Mouse (Mus musculus): ENCODE measurements at regions not wholly inside any gene's neighbourhood (a gene's known extent, or its start where the extent isn't known, plus 50 kb on each side); places are given as distances from the start of the nearest gene placed in this dataset.

DNA sequence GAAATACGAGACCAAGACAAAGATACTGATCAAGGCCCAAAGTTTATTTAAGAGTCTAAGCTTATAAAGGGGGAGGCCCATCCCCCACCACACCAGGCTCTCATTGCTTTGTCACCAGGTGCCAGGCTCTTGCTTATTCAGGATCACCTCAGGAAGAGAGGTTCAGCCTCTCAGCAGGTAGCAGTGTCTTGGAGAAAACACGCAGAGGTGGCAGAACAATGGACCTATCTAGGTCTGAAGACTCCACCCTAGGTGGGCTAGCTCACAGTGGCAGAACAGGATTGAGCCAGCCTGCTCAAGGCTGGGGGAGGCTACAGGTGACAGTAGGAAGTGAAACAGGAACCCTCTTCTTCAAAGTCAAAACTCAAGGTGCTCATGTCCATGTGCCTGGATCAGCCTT, 174.9 kb downstream of the Rps24 start:
- Histone ChIP-seq H3K4me1 (ENCODE audit: insufficient read depth, low read length) (no peaks in the 10 kb centered on the region), H3K9ac (replicated peaks; ENCODE audit: low read length, poor library complexity, severe bottlenecking) (no peak overlapping the region), H3K36me3 (ENCODE audit: insufficient read depth, low read length) (no peaks in the 10 kb centered on the region), H3K9me3 (ENCODE audit: low read length) (no peaks in the 10 kb centered on the region), H3K27me3 (ENCODE audit: insufficient read depth, low read length) (no peaks in the 10 kb centered on the region), H3K4me3 (ENCODE audit: low read depth, low read length) (no peak overlapping the region), H3K4me2 (ENCODE audit: low read depth, low read length, poor library complexity, severe bottlenecking) (no peak overlapping the region), H3K27ac (ENCODE audit: low read depth, low read length) (no peak overlapping the region)
- no peak for TF ChIP-seq CTCF (IDR thresholded peaks at IDR 0.05)
- DNase-seq (ENCODE audit: low spot score) (no peak), ATAC-seq (ENCODE audit: low FRiP score) (no peak)
- WGBS: 86% methylated on average over 2 of the region's 2 CpGs

- DNase-seq (ENCODE audit: low spot score): no peak
- Histone ChIP-seq H3K27ac (ENCODE audit: low read depth, low read length) (no peak overlapping the region), H3K27me3 (ENCODE audit: insufficient read depth, low read length) (no peaks in the 10 kb centered on the region), H3K4me3 (ENCODE audit: low read depth, low read length) (no peak overlapping the region), H3K36me3 (ENCODE audit: insufficient read depth, low read length) (no peaks in the 10 kb centered on the region), H3K9ac (replicated peaks; ENCODE audit: low read length, poor library complexity, severe bottlenecking) (no peak overlapping the region), H3K4me2 (ENCODE audit: low read depth, low read length, poor library complexity, severe bottlenecking) (no peak overlapping the region), H3K9me3 (ENCODE audit: low read length) (no peaks in the 10 kb centered on the region), H3K4me1 (ENCODE audit: insufficient read depth, low read length) (no peaks in the 10 kb centered on the region)
- ATAC-seq (ENCODE audit: low FRiP score): no peak
- TF ChIP-seq CTCF (IDR thresholded peaks at IDR 0.05): no peak
- WGBS: 48% methylated on average over 4 of the region's 4 CpGs
Measured at GRCm38 (mm10) chr14:24665210-24665609, 178.3 kb downstream of the Rps24 start.
